Mouse (Mus musculus) MN1 (cell line): ENCODE results near the gene Gpr35.

Experiments
- DNase-seq: peaks from one replicate; pipeline ENCODE4 v3.0.0-alpha.2; 2016; ENCODE audit warnings: low spot score

Gene Gpr35

DNA sequence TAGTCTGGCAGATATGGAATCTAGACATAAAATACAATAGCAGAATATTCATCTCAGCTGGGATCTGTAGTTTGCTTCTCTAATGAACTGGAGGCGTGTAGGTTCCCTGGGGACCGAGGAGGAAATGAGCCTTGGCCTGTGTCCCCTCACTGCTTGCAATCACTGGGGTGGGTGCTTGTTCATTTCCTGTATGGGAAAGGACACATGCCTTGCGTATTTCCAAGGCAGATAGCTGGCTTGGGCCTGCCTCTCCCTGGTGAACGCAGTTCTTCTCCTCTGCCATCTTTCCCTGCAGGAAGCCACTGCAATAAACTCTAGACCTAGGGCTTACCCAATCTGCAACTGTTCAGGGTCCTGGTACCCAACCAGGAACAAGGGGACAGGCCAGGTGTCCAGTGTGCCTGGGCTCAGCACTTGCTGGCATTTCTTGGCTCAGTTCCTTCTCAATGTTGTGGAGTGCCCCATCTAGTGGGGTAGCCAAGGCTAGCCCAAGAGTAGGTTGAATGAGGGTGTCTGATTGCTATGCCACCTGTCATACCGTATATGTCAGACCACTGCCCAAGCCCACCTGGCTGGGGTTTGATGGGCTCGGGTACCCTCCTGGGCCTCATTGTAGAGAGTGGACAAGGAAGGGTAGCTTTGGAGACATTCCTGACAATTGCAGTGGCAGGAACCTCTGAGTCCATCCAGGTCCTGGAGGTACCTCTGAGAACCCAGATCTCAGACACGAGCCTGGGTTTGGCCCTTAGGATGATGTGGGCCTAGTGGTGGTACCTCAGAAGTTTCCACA lies 30.6 kb downstream of the Gpr35 start:
- no peak for DNase-seq

DNA sequence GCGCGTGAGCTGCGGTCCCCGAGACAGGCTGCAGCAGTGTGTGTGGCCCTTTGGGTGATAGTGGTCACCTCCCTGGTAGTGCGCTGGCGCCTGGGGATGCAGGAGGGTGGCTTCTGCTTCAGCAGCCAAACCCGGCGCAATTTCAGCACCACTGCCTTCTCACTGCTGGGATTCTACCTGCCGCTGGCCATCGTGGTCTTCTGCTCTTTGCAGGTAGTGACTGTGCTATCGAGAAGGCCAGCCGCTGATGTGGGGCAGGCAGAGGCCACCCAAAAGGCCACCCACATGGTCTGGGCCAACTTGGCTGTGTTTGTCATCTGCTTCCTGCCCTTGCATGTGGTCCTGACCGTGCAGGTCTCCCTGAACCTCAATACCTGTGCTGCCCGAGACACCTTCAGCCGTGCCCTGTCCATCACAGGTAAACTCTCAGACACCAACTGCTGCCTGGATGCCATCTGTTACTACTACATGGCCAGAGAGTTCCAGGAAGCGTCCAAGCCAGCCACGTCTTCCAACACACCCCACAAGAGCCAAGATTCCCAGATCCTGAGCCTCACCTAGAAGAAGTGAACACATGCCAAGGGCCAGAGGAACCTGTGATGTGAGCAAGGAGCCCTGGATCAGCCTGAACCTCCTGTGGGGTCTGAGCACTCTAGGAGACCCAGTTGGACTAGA lies 32.4 kb downstream of the Gpr35 start:
- no peak for DNase-seq

DNA sequence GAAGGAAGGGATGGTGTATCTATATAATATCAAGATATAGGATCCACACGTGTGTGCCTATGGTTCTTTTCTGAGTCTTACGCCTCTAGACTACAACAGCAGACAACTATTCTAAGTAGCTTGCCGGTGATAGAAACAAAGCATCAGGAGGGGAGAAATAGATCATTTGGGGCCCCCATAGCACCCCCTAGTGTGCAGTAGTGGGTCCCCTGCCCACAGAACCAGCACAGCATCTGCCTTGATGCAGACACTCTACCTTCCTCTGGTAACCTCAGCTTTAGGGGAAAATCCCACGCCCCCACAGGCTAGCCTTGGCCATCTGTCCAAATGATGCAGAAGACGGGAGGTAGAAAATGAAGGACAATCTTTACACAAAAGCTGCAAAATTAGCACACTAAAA lies 34.3 kb downstream of the Gpr35 start:
- DNase-seq = no peak

DNA sequence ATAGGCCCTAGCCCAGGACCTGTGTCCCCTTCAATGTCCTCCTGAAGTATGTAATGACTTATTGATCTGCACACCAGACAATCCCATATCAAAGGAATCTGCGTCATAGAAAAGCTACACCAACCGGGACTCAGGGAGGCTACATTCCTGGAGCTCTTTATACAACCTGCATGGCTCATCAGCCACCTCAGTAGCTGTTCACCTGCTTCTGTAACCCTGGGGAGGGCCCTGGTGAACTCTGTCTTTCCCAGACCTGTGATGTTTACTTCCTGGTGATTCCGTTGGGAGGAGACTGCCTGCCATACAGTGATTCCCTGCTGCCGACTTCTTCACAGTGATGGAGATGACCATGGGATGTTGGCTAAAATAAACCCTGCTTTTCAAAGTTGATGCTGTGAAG lies 38.2 kb downstream of the Gpr35 start:
- DNase-seq = no peak

DNA sequence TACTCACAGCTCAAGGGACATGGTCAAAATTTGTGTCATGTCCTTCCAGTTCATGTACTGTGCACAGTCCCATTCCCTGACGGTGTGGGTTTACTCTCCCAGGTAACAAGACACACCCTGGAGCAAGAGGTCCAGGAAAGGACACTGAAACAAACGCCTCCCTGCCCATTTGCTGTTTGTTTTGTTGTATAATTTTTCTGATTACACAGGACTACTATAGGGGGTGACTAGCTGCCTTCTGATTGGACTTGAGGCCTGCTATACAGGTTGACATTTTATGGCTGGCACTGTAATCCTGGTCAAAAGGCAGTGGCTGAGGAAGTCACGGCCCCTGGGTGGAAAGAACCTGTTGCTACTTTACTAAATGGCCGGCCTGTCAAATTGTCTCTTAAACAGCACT lies 39.2 kb downstream of the Gpr35 start:
- DNase-seq = no peak

DNA sequence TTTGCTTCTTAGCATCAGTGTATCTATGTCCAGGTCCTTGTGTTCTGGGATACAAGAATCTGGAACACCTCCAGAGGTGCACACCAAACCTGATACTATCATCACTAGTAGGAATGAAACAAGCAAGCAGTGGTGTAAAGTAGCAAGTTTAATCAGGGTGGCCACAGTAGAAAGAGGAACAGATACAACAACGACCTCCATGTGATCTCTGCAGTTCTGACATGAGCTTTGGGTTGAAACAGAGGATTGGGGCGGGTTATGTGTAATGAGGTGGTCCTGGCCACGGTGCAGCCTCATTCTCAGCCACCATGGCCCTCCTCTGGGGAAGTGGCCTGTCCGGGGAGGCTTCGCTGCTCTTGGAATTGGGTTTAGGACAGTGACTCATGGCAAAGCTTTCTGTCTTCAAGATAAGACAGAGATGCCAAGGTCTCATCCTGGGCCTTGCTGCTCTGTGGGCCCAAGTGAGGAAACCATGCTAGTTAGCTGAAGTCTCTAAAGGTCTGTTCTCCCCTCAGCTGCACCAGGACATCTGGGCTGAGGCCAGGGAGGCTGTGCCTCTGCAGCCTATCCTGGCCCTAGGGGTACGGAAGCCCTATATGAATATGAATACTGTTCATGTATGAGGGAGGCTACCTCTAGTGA lies 41.7 kb downstream of the Gpr35 start:
- no peak for DNase-seq

DNA sequence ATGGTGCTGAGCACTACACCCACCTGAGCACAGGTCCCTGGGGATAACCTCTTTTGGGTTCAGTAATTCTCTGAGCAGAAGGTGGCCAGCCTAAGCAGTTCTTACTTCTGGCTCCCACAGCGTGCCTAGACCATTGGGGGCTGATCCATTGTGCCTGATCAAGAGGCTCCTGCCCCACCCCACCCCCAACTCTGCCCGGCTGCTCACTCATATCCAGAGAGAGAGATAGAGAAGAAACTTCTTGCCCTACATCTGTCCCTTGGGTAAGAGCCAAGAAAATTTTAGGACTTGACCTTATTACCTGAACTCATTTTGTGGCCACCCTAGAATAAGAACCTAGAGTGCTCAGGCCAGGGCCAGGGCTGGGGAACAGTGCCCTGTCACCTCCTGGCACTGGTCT lies 42.2 kb downstream of the Gpr35 start:
- DNase-seq = no peak

DNA sequence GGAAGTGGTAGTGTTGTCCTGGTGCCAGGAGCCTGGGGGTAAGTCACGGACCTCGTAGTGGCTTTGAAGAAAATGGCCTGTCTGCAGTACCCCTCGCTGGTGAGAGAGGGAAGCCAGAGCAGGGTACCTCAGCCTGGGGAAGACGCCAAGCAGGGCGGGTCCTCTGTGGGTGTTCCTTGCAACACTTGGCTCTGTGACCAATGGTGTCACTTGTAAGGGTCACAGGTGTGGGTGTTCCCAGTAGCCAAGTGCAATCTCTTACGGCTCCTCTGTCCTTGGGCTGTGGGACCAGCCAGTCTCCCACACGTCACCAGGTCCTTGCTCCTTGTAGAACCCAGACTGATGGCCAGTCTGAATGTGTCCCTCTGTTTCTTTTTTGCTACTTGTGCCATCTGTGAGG lies 55.4 kb downstream of the Gpr35 start, which contains the start of gene Aqp12:
Aqp12 (plus strand) TSS at position 274 of the 400 bp plus-strand sequence.
- no peak for DNase-seq

DNA sequence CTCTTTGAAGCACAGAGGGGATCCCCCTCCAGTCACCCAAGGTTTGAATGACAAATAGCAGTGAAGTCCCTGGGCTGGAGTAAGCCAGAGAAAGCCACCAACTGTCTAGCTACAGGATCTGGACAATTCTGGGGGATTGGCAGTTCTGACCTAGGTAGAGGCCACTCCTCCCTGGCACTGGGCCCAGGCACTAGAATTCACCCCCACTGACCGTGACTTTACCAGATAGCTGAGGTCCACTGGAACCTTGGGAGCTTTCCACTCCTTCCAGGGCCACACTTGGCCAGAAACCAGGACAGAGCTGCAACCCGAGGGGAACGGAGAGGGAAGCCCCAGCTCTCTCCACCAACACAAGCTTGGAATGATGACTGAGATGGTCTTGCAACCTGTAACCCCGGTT lies 58.5 kb downstream of the Gpr35 start:
- DNase-seq = peak; percentile 19

DNA sequence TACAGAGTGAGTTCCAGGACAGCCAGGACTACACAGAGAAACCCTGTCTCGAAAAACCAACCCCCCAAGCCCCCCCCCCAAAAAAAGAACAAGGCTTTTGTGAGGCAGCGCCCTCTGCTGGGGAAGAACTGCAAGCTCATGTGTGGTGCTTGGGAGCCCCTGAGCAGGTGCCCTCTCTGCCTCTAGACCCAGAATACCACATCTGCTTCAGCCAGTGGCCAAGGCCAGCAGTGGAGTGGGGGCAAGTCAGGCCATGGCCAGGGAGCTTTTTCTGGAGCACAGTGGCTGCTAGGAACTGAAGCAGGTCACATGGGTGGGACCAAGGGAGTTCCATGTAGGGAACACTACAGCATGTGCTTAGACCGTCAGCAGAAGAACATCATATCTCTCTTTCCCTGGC lies 60.1 kb downstream of the Gpr35 start:
- peak; percentile 41 for DNase-seq

DNA sequence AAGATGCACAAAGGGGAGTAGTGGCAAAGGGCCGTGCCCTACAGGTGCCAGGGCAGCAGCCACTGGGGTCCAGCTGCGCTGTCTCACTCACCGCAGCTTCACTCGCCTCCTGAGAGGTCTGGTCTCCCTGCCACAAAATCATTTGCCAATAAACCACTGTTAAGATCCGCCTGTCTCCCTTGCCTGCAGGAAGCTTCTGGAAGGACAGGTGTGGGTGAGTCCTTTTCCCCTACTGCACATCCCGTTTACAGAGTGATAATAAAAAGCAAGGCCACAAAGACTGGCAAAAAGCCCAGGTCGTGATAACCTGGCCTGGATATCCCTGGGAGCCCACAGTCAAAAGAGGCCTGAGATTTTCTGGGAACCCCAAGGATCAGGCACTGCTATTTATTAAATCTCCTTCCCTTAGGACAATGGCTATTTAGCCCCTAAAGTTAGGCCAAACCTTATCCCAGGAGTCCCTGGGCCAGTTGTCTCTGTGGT lies 61.5 kb downstream of the Gpr35 start:
- DNase-seq = no peak

DNA sequence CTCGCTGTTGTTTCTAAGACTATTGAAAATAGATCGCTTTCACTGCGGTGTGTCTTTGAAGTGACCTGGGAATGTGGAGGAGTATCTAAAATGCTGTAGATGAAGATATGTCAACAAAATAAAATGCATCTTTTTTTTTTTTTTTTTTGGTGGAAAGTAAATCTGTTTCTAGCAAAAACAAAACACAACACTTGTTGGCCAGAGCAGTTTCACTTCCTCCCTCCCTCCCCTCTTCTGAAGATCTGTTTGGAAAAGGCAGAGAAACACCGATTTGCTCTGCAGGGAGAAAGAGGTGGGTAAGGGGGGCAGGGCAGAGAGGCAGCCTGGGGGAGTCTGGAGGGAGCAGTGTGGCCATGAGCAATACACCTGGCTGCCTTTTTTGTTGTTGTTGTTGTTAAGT lies 62.7 kb downstream of the Gpr35 start:
- no peak for DNase-seq

DNA sequence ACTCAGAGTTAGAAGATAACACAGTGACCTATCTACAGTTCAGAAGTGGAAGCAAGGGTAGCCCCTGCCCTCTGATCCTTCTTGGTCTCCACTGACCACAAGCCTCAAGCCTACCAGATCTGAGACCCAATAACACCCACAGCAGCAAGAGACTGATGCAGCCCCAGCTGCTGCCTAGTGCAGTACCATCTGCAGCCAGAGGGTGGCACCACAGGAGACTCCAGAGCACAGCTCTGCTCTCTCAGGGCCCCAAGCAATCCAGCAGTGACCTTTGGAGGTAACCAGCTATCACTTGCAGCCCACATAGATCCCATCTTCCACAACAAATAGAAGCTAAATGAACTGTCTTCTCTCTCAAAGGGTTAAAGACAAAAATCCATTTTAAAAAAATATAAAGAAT lies 63.8 kb downstream of the Gpr35 start:
- peak; percentile 71 for DNase-seq

DNA sequence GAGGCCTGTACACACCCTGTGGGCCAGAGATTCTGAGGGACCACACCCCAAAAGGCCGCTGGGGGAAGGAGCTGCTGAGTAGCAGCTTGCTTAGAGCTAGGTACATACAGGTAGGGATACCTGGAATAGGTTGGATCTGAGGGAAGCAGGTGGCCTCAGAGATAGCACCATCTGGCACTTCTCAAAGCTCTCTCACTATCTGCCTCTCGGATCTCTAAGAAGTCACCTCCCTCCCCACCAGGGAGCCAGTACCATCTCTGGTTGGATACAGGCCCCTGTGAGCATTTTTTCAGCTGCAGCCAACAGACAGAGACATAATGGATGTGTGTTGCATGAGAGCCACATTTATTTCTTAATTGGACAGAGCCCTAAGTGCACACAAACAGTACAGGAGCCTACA lies 64.5 kb downstream of the Gpr35 start:
- no peak for DNase-seq

DNA sequence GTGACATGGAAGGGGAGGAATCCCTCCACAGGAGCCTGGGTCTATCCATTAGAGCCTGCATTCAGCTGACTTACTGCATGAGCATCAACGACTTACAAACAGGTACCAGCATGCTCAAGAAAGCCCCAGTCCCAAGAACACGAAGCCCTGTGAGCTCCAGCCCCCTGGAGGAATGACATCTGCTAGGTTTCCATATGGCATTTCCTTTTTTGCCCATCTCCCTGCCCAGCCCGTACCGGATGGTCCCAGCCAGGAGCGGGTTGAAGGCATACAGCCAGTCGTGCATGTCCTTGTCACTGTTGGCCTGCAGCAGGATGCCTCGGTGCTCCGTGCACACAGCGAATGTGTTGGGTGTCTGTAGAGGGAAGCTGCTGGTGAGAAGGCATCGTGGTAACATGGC lies 68.1 kb downstream of the Gpr35 start:
- no peak for DNase-seq

DNA sequence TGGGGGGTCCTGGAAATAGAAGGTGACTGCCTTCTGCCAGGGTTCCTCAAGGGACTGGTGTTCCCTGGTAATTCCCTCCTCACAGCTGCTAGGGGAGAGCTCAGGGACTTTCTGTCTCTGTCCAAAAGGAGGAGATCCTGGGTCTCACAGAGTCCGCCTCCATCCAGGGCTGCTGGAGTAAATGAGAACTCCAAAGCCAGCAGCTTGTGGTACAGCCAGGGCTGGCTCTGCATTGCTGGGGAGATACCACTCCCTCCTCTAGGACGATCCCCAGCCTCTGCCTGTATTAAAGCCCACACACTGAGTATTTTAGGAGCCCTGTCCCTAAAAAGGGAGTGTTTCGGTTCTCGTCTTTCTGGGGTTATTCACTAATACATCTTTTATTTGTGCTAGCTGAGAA lies 69.9 kb downstream of the Gpr35 start:
- no peak for DNase-seq

DNA sequence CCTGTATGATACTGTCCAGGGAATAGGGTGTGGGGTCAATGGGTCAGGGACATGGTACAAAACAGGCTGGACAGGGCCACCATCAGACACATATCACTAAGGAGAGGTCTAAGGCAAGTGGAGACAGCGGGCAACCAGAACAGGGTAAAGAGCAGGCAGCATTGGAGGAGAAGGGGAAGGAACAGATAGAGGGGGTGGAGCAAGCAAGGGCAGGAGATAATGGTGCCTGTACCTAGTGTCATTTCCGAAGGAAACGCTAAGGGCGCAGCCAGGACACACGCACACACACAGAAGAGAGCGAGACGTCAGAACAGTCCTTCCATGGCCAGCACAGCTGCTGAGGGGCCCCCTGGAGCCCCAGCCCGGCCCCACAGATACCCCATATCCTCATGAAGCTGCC lies 75.9 kb downstream of the Gpr35 start:
- DNase-seq = no peak

DNA sequence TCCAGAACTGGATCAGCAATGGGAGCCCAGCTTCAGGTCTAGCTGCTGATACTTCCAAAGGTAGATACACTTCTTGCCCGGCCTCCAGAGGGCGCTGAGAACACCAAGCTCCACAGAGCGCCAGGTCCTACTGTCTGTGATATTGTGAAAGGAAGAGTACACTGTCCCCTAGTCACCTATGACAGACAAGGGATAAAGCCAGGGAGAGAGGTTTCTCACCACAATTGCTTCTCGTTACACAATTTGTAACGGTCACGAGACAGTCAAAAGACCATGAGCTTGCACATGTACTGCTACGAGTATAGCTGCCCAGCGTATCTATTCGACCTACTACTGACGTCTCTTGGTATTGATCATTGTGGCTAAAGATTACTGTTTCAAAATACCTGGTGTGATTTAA lies 78.7 kb downstream of the Gpr35 start:
- DNase-seq = no peak

DNA sequence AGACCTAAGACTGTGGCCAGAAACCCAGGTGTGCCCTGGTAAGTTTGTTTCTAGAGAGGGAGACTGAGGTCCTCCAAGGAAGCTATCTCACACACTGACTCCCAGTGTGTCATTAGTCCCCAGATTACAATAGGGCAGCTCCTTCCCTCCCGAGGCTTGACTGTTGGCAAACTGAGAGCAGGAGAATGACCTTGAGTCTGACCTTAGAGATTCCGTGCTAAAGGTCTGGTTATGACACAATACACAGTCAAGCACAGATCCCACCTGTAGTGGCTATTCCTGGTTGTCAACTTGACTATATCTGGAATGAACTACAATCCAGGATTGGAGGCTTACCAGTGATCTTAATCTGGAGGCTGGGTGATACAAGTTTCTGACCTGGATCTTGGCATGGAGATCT lies 79.4 kb downstream of the Gpr35 start:
- DNase-seq = no peak

DNA sequence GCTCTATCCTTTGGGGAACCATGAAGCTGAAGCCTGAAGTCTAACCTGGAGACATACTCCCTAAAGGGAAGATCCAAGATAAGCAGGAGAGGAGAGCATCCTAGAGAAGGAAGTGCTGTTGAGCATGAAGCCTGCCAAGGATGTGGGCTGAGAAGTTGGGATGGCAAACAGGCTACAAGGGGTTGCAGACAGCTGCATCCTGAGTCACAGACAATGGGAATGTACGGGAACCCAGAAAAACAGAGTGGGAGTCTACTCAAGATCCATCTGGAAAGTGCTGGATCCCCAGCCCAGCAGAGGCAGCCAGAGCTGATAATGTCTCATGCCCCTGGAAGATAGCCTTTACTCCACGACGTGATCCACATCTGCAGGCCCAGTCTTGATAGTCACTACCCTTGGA lies 80.5 kb downstream of the Gpr35 start:
- no peak for DNase-seq

DNA sequence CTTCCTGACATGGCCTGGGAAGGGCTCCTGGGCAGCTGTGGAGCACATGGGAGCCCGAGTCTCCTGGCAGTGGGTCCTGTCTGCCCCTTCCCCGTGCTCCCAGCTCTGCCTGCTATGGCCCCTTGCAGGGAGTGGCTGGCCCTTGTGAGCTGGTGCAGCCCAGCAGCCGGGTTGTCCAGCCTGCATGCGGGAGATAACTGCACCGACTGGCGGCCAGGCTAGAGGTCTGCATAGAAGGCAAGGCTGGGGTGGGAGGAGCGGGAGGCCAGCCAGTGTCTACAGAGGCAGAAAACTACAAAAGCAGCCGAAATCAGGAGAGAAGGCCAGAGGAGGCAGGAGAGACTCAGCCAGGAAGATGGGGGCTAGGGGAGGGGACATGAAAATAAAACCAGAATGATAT lies 83.3 kb downstream of the Gpr35 start:
- DNase-seq = no peak

DNA sequence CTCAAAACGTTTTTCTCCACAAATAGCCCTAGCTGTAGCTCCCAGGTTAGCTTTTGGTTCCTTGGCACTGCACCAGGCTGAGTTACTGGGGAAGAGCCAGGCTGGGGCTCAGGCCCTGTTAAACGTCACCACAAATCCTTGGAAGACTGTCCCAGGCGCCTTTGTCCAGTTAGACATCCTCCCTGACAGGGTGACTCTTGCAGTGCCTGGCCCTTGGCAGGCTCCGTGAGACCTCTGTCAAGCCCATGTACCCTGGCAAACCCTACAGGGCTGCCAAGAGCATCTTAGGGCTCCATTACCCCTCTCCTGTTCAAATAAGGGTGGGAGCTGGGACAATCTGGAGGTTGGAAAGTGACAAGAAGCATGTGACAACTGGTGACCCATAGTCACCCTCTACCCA lies 85.3 kb downstream of the Gpr35 start:
- no peak for DNase-seq
